Mouse (Mus musculus) B cell, adult 67 days (primary cell): ENCODE measurements around the gene Olfr658. TPM values are rescaled to one million over a fixed set of nuclear protein-coding genes. Genes with fewer than 3 reads are reported as not detected.

Source experiments
- total RNA-seq, 2 experiments: library from RNA; stranded (reverse); gene quantifications; 4 replicates each; pipeline ENCODE4 v1.2.4; 2023

Olfr658 gene
- not detected for total RNA-seq

DNA sequence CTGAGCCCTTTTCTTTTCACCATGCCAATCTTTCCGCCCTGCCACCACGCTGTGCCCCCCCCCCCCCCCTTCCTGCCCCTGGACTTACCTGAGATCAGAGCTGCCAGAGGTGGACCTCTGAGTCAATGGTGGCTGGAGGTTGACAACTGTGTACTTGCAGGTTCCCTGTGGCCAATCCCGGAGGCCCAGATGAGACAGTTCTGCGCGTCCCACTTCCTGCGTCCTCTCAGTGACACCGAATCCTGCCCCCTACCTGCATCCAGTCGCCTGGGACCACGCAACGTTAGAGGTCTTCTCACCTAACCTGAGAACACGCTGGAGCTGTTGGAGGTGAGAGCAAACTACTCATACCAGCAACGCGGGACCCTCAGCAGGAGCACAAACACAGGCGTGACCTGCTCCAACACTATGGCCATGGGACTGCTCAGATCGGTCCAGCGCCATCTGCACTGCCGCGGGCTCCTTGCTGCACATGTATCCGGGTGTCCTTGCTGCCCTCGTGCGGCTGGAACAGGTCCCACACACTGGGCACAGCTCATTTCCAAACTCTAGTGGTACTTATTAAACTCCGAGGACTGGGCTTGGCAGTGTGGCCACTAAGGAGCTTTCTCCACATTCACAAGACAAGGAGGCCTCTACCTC, at the start of gene Olfr658:
Gene Olfr658, minus strand, starts transcription at position 465 of the 642 bp plus-strand sequence.

DNA sequence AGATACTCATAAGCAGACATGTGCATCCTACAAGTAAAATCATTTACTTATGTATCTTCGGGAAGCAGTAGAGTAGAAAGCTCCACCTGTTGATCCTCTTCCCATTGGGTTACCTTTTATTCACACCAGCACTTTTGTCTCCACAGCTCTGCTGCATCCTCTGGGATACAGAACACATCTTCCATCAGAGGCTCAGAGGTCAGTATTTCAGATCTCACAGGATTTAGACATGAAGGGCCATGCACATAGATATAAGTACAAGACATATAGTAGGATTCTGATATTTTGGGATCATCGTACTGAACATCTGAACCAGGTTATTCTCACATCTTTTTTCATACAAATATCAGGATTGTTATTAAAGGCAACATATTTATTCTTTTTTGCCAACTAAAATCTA, 39.1 kb upstream of the Olfr658 start, which contains the start of gene Olfr661:
Gene Olfr661, plus strand, starts transcription at position 301 of the 400 bp plus-strand sequence.

DNA sequence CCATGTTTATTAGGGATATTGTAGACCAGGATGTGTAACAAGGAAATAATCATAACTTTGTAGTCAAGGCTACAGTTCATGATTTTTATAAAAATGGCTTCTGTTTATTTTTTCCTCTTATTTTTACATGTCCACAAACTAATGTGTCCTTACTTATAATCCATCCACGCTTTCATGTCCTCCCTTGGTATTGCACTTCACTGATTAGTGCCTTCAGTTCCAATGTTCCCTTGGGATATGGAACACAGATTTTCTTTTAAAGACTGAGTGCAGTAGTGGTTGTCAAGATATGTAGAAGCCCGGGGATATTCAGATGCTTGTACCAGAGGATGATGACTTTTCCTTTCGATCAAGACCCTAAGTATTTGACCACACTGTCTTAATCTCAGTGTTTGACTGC, 19.3 kb upstream of the Olfr658 start, which contains the start of gene Olfr659:
Gene Olfr659, plus strand, starts transcription at position 301 of the 400 bp plus-strand sequence.

DNA sequence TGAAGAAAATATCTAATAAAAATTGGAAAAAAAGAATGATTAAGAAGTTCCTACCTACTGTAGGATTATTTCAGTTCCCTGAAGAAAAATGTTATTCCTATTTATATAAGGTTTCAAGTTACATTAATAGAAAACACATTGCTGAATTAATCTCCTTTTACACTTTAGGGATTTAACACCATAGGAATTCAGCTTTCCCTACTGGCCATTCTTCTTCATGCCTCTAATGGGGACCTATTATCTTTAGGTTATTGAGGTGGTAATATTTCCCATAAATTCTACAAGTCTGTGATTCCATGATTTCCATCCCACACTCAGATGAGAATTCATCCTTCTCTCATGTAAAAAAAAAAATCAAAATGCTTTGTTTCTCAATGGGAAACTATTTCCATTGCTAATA, 22.6 kb downstream of the Olfr658 start, which contains the start of gene Olfr657:
Gene Olfr657, plus strand, starts transcription at position 301 of the 400 bp plus-strand sequence.

DNA sequence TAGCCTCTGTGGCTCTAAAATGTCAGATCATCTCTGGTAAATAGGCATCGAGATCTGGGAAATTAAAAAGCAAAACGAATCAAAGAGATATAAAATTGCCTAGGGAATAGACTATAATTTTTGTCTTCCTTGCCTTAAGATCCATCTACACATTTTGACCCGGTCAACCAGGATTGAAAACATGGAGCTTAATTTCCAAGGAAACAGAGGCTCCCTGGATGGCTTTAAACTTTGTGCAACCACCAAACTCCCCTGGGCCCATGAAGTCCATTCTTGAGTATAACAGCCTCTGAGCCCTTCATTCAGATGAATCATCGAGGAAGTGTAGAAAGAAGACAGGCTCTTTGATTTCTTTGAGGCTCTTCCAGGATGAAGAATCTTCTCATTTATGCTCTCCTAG, 33.5 kb downstream of the Olfr658 start, which contains the start of gene Olfr656:
Gene Olfr656, plus strand, starts transcription at position 301 of the 400 bp plus-strand sequence.

DNA sequence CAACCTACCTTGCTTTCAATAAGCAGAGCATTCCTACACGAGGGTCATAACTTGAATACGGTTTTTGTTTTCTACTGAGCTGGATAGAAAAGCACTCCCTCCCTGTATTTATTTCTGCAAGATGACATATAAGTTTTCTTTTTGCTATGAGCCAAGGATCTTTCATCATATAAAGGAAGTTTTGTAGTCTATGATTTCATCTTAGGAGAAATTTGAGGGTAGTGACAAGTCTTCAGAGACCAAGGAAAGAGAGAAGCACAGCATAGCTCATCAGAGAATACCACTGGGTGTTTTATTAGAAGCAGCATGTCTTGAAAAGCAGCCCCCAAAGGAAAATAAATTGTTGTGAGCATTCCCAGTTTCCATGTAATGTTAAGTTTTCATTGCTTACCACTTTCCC, 45.4 kb downstream of the Olfr658 start, which contains the start of gene Olfr655:
Gene Olfr655, minus strand, starts transcription at position 101 of the 400 bp plus-strand sequence.

Other genes with a start within 250 kb of the Olfr658 start
- 1 to 10 TPM; 4.2 to 7.4 TPM for gene Trim30c, start 246.5 kb downstream of the Olfr658 start, total RNA-seq
- 100 to 1,000 TPM in 1 of 2 experiments, 10 to 100 TPM in 1; 79.4 to 109 TPM for gene Trim30a, start 182.1 kb downstream of the Olfr658 start, total RNA-seq
- 10 to 100 TPM; 16.1 to 30.2 TPM for gene Trim30d, start 139.5 kb downstream of the Olfr658 start, total RNA-seq
- not detected for gene Olfr651, start 97.2 kb downstream of the Olfr658 start, total RNA-seq
- gene Olfr652, start 86.4 kb downstream of the Olfr658 start, total RNA-seq: not detected
- not detected for gene Olfr653, start 70.0 kb downstream of the Olfr658 start, total RNA-seq
- gene Olfr654, start 60.3 kb downstream of the Olfr658 start, total RNA-seq: not detected
- gene Olfr655, start 45.5 kb downstream of the Olfr658 start, total RNA-seq: not detected
- gene Olfr656, start 33.4 kb downstream of the Olfr658 start, total RNA-seq: under 1 TPM; 0.12 TPM
- gene Olfr657, start 22.5 kb downstream of the Olfr658 start, total RNA-seq: not detected
- gene Olfr659, start 19.4 kb upstream of the Olfr658 start, total RNA-seq: not detected
- gene Olfr661, start 39.2 kb upstream of the Olfr658 start, total RNA-seq: not detected
- gene Usp17le, start 130.2 kb upstream of the Olfr658 start, total RNA-seq: not detected
- not detected for gene Usp17lb, start 195.3 kb upstream of the Olfr658 start, total RNA-seq
- gene Usp17la, start 209.7 kb upstream of the Olfr658 start, total RNA-seq: not detected
- gene Olfr665, start 230.7 kb upstream of the Olfr658 start, total RNA-seq: not detected
- not detected for gene Olfr666, start 248.6 kb upstream of the Olfr658 start, total RNA-seq